Mouse (Mus musculus): ENCODE results near the gene Tsacc. TPM values are rescaled to one million over a fixed set of nuclear protein-coding genes. Genes with fewer than 3 reads are reported as not detected.

The Tsacc gene
- total and polyA plus RNA-seq, 3 experiments, result 6.7 to 11.3 (median 9.3) TPM

- no peaks in the 10 kb centered on the region for H3K9me3 ChIP-seq (replicated peaks; ENCODE audit: low read length)
- dilution Hi-C loops (cut with MboI; ENCODE audit: extremely low pct_ligation_motif_present, extremely low pct_unique_long_range_greater_than_20kb, low sequenced_read_pairs), result no loop called here
- H3K9ac ChIP-seq (ENCODE audit: insufficient read depth, low read depth), result peak within 1 kb of the TSS; percentile 75
- H3K27ac ChIP-seq (ENCODE audit: insufficient read depth, low read depth), result peak within 1 kb of the TSS; percentile 79
- peak within 1 kb of the TSS; percentile 93 for H3K4me2 ChIP-seq (ENCODE audit: insufficient read depth, low read depth, poor library complexity, severe bottlenecking)
- DNase-seq (ENCODE audit: extremely low read depth), result peak; percentile 94
- peaks cover 18 to 36% of the 10 kb centered on the region in 2 experiments for H3K4me1 ChIP-seq (ENCODE audit: control insufficient read depth in 1 of 2, insufficient read depth in 2 of 2)
- peak within 1 kb of the TSS; percentile 81 to 85 (median 82) for H3K4me3 ChIP-seq (replicated peaks in 1 of 3; ENCODE audit: low read depth in 2 of 3, low read length in 2 of 3, poor library complexity in 1 of 3)
- peaks cover 41% of the 10 kb centered on the region for H3K79me2 ChIP-seq (replicated peaks; ENCODE audit: control insufficient read depth, extremely low read depth, insufficient read depth, poor library complexity, severe bottlenecking)
- H3K27me3 ChIP-seq (replicated peaks), result no peaks in the 10 kb centered on the region
- H3K36me3 ChIP-seq (replicated peaks in 1 of 2; ENCODE audit: control insufficient read depth in 1 of 2, insufficient read depth in 1 of 2, low read length in 1 of 2), result peaks cover 6 to 36% of the 10 kb centered on the region in 2 experiments
- TF ChIP-seq TCF12 (IDR thresholded peaks at IDR 0.05; ENCODE audit: low read depth, low read length), result peak; percentile 97
- TF ChIP-seq NRF1 (IDR thresholded peaks at IDR 0.05; ENCODE audit: low read depth, low read length), result peak; percentile 46; the same call in 1 of the 2 replicates
- no peak for TF ChIP-seq IRF4 (IDR thresholded peaks at IDR 0.05; ENCODE audit: low read depth, low read length)
- TF ChIP-seq E2F4 (IDR thresholded peaks at IDR 0.05; ENCODE audit: insufficient replicate concordance, low read depth, low read length), result no peak
- TF ChIP-seq BHLHE40 (IDR thresholded peaks at IDR 0.05; ENCODE audit: low read depth, low read length), result no peak
- no peak for TF ChIP-seq SMC3 (IDR thresholded peaks at IDR 0.05; ENCODE audit: low read depth, low read length)
- TF ChIP-seq CHD2 (IDR thresholded peaks at IDR 0.05; ENCODE audit: low read length), result peak; percentile 100
- TF ChIP-seq NELFE (IDR thresholded peaks at IDR 0.05; ENCODE audit: low read depth, low read length), result peak; percentile 97
- TF ChIP-seq UBTF (IDR thresholded peaks at IDR 0.05; ENCODE audit: low read depth, low read length), result 0 out of 2 replicates have a peak, but pooled peaks have one; percentile 6
- peak; percentile 71 for TF ChIP-seq ELF1 (IDR thresholded peaks at IDR 0.05; ENCODE audit: low read depth, low read length)
- peak; percentile 75 for TF ChIP-seq SIN3A (IDR thresholded peaks at IDR 0.05; ENCODE audit: low read length)
- peak; percentile 78 for TF ChIP-seq HCFC1 (IDR thresholded peaks at IDR 0.05; ENCODE audit: low read depth, low read length)
- TF ChIP-seq TBP (conservative IDR thresholded peaks at IDR 0.05; ENCODE audit: low read depth, low read length), result peak; percentile 92
- no peak for TF ChIP-seq GABPA (IDR thresholded peaks at IDR 0.05; ENCODE audit: insufficient replicate concordance, low read depth, low read length)
- peak; percentile 94 for TF ChIP-seq ZMIZ1 (IDR thresholded peaks at IDR 0.05; ENCODE audit: low read depth, low read length)
- TF ChIP-seq MYC (IDR thresholded peaks at IDR 0.05; ENCODE audit: low read depth, low read length), result peak; percentile 10; the same call in 1 of the 2 replicates
- TF ChIP-seq ZC3H11A (IDR thresholded peaks at IDR 0.05; ENCODE audit: low read depth, low read length), result no peak
- TF ChIP-seq POLR2AphosphoS2 (IDR thresholded peaks at IDR 0.05; ENCODE audit: low read depth, low read length), result peak; percentile 99
- TF ChIP-seq POLR2A (IDR thresholded peaks at IDR 0.05; ENCODE audit: low read depth, low read length), result peak; percentile 100
- in situ Hi-C loops (cut with MboI; ENCODE audit: low pct_ligation_motif_present, low pct_unique_long_range_greater_than_20kb, low sequenced_read_pairs), result no loop called here
Observed at GRCm38 (mm10) chr3:88336058-88337013, 39.5 kb upstream of the Tsacc start, which contains the start of the genes Tmem79 and Smg5. TSS of gene Tmem79 (minus strand) at chr3:88336148. TSS of gene Smg5 (plus strand) at chr3:88336260.
